Mouse (Mus musculus) olfactory bulb, adult 2 months (tissue): ENCODE results near the gene Zfp978.
"Not testable (repeated sequence)": the region's sequence is repeated elsewhere in the genome, so short reads cannot be mapped to it uniquely, and the experiment has no call there.

Experiments
- CTCF ChIP-seq: fragments of 200-500 bp; IDR thresholded peaks from 2 replicates; pipeline ENCODE4 v1.5.1; 2012; ENCODE audit warnings: low read depth, mild to moderate bottlenecking, low read length, moderate library complexity; ENCODE audit not compliant: insufficient read depth
- POLR2A ChIP-seq: fragments of 200-500 bp; IDR thresholded peaks from 2 replicates; pipeline ENCODE4 v1.6.1; 2012; ENCODE audit warnings: mild to moderate bottlenecking, low read depth, low read length, moderate library complexity; ENCODE audit not compliant: insufficient read depth

DNA sequence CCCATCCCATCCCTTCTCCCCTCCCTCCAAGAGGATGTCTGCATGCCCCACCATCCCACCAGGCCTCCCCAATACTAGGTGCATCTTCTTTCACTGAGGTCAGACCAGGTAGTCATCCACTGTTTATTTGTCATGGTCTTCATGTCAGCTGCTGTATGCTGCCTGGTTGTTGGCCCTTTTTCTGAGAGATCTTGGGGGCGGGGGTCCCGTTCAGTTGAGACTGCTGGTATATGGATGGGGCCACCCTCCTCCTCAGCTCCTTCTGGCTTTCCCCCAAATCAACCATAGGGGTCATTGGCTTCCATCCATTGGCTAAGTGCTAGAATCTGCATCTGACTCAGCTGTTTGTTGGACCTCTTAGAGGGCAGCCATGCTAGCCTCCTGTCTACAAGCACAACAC is 8.5 kb downstream of the Zfp978 start:
- not testable (repeated sequence) for TF ChIP-seq CTCF, POLR2A
